Mouse (Mus musculus) cerebellum, postnatal 14 days (tissue): Measurements from ENCODE around the gene Rgs19.

Source experiments
- DNase-seq, 2 experiments: peaks; one replicate each; pipeline ENCODE4 v3.0.0; 2021; ENCODE audit warnings: mixed read lengths in 2 of 2

Rgs19 gene

GRCm38 (mm10) chr2:181648926-181649325, 44.9 kb downstream of the Rgs19 start:
- peak; percentile 42 to 45 for DNase-seq

DNA sequence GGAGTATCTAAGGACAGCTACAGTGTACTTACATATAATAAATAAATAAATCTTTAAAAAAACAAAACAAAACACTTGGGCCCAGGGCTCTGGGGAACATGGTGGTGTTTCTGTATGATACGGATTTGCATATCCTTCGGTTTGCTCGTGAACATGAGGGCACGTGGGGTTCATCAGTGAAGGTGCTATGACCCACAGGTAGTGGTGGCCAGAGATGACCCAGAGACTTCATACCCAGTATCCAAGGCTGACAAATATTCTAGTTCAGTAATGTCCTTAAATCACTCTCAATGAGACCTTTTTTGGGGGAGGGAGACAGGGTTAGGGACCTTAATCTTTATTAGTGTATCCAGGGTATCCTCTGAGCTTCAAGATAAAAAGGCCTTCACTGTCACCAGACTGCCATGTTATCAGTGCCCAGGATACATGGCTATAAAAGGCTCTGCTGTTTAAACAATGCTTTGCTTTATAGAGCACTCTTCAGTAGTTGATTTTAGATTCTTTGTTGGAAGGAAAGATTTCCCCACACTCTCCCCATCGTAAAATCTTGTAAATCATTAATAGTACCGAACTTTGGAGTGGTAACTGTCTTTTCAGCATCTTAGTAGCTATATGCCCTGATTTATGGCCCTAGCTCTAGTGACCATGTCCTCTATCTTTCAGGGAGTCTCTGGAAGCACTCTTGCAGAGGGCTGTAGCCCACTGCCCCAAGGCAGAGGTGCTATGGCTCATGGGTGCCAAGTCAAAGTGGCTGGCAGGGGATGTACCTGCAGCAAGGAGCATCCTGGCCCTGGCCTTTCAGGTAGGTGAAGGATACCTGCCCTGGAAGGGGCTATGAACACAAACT, 46.9 kb downstream of the Rgs19 start:
- no peak for DNase-seq

- DNase-seq: no peak
Measured at GRCm38 (mm10) chr2:181645666-181646065, 48.1 kb downstream of the Rgs19 start.

GRCm38 (mm10) chr2:181644361-181644760, 49.4 kb downstream of the Rgs19 start:
- peak; percentile 53 to 74 for DNase-seq
